Mouse (Mus musculus) myocyte (in vitro differentiated cells): ENCODE results near the gene Nsun7. TPM values are rescaled to one million over a fixed set of nuclear protein-coding genes. Genes with fewer than 3 reads are reported as not detected.

Experiments
- H3K27me3 ChIP-seq: one replicate; pipeline ENCODE4 v1.6.1; 2011; ENCODE audit not compliant: control insufficient read depth, insufficient read depth, insufficient read length
- H3K36me3 ChIP-seq: one replicate; pipeline ENCODE4 v1.6.1; 2011; ENCODE audit not compliant: control insufficient read depth, insufficient read depth
- H3K4me2 ChIP-seq: one replicate; pipeline ENCODE4 v1.6.1; 2011; ENCODE audit warnings: low read depth, control low read depth
- H3K4me3 ChIP-seq: one replicate; pipeline ENCODE4 v1.5.1; 2011; ENCODE audit warnings: mild to moderate bottlenecking, control low read depth, moderate library complexity
- H3K79me2 ChIP-seq: one replicate; pipeline ENCODE4 v1.6.1; 2011; ENCODE audit not compliant: control insufficient read depth, insufficient read depth
- H3ac ChIP-seq: one replicate; pipeline ENCODE4 v1.6.1; 2011; ENCODE audit not compliant: control insufficient read depth, insufficient read length
- CEBPB ChIP-seq: IDR thresholded peaks from 2 replicates; pipeline ENCODE4 v1.6.1; 2011; ENCODE audit warnings: mild to moderate bottlenecking, moderate library complexity; ENCODE audit not compliant: poor library complexity, insufficient read depth, severe bottlenecking
- E2F4 ChIP-seq: IDR thresholded peaks from one replicate; pipeline ENCODE4 v1.6.1; 2011; ENCODE audit warnings: mild to moderate bottlenecking, control low read depth, moderate library complexity; ENCODE audit not compliant: insufficient read depth
- MAX ChIP-seq: IDR thresholded peaks from one replicate; pipeline ENCODE4 v1.6.1; 2011; ENCODE audit warnings: low read depth, mild to moderate bottlenecking, control low read depth
- MYOD1 ChIP-seq, 3 experiments: IDR thresholded peaks; one replicate each; pipeline ENCODE4 v1.6.1; 2011; ENCODE audit warnings: control low read depth in 2 of 3, low read depth in 2 of 3, mild to moderate bottlenecking in 2 of 3, moderate library complexity in 1 of 3; ENCODE audit not compliant: insufficient read length in 2 of 3, control insufficient read depth in 1 of 3
- MYOG ChIP-seq, 3 experiments: IDR thresholded peaks; one replicate each; pipeline ENCODE4 v1.6.1; 2011; ENCODE audit warnings: control low read depth in 2 of 3, low read depth in 2 of 3, mild to moderate bottlenecking in 2 of 3; ENCODE audit not compliant: insufficient read length in 2 of 3, control insufficient read depth in 1 of 3, insufficient read depth in 1 of 3
- POLR2A ChIP-seq: IDR thresholded peaks from one replicate; pipeline ENCODE4 v1.6.1; 2011; ENCODE audit warnings: low read depth, mild to moderate bottlenecking, control low read depth, moderate library complexity; ENCODE audit not compliant: insufficient read length
- POLR2AphosphoS2 ChIP-seq: IDR thresholded peaks from one replicate; pipeline ENCODE4 v1.6.1; 2011; ENCODE audit warnings: low read depth, control low read depth; ENCODE audit not compliant: insufficient read length
- REST ChIP-seq: IDR thresholded peaks from one replicate; pipeline ENCODE4 v1.6.1; 2011; ENCODE audit warnings: mild to moderate bottlenecking, control low read depth, moderate library complexity; ENCODE audit not compliant: insufficient read depth, insufficient read length
- SRF ChIP-seq: IDR thresholded peaks from one replicate; pipeline ENCODE4 v1.6.1; 2011; ENCODE audit warnings: low read depth; ENCODE audit not compliant: control insufficient read depth, insufficient read length
- TCF12 ChIP-seq: IDR thresholded peaks from one replicate; pipeline ENCODE4 v1.6.1; 2011; ENCODE audit warnings: mild to moderate bottlenecking, control low read depth; ENCODE audit not compliant: poor library complexity, insufficient read depth, severe bottlenecking
- TCF3 ChIP-seq: IDR thresholded peaks from one replicate; pipeline ENCODE4 v1.6.1; 2011; ENCODE audit warnings: low read depth, control low read depth; ENCODE audit not compliant: insufficient read length
- USF1 ChIP-seq: IDR thresholded peaks from one replicate; pipeline ENCODE4 v1.6.1; 2011; ENCODE audit warnings: low read depth, mild to moderate bottlenecking, control low read depth, moderate library complexity
- polyA plus RNA-seq: library from polyadenylated mRNA; unstranded; fragments of >200 nt; fragmentation: generic; extraction: Trizol; gene quantifications from one replicate; pipeline ENCODE4 v1.2.1, GENCODE M21; 2012; ENCODE audit warnings: missing spikeins

The Nsun7 gene
- polyA plus RNA-seq, 1 experiment = not detected

- no peak overlapping the region for H3ac ChIP-seq
- H3K4me3 ChIP-seq = no peak overlapping the region
- no peak overlapping the region for H3K4me2 ChIP-seq
- H3K36me3 ChIP-seq = peaks cover 21% of the 10 kb centered on the region
- no peaks in the 10 kb centered on the region for H3K79me2 ChIP-seq
- no peaks in the 10 kb centered on the region for H3K27me3 ChIP-seq
- TF ChIP-seq POLR2AphosphoS2 (no peak), MYOG (IDR thresholded peaks at IDR 0.05; ENCODE audit: control insufficient read depth in 1 of 3, insufficient read depth in 1 of 3, insufficient read length in 2 of 3, low read depth in 2 of 3) (no peak), POLR2A (no peak), E2F4 (no peak), TCF3 (no peak), MAX (no peak), TCF12 (no peak), USF1 (no peak), SRF (no peak), CEBPB (no peak), MYOD1 (IDR thresholded peaks at IDR 0.05; ENCODE audit: control insufficient read depth in 1 of 3, insufficient read length in 2 of 3, low read depth in 2 of 3) (no peak), REST (no peak)
These were observed 43.2 kb downstream of the Nsun7 start for GRCm38 (mm10) chr5:66302873-66303272.

- Histone ChIP-seq H3K4me3 (no peak overlapping the region), H3ac (no peak overlapping the region), H3K27me3 (no peaks in the 10 kb centered on the region), H3K4me2 (no peak overlapping the region), H3K79me2 (no peaks in the 10 kb centered on the region), H3K36me3 (peaks cover 21% of the 10 kb centered on the region)
- TF ChIP-seq E2F4 (no peak), USF1 (no peak), MYOG (IDR thresholded peaks at IDR 0.05; ENCODE audit: control insufficient read depth in 1 of 3, insufficient read depth in 1 of 3, insufficient read length in 2 of 3, low read depth in 2 of 3) (no peak), TCF12 (no peak), TCF3 (no peak), REST (no peak), CEBPB (no peak), MAX (no peak), POLR2A (no peak), SRF (no peak), POLR2AphosphoS2 (no peak), MYOD1 (IDR thresholded peaks at IDR 0.05; ENCODE audit: control insufficient read depth in 1 of 3, insufficient read length in 2 of 3, low read depth in 2 of 3) (no peak)
These were observed 44.8 kb downstream of the Nsun7 start for GRCm38 (mm10) chr5:66304300-66305067.

DNA sequence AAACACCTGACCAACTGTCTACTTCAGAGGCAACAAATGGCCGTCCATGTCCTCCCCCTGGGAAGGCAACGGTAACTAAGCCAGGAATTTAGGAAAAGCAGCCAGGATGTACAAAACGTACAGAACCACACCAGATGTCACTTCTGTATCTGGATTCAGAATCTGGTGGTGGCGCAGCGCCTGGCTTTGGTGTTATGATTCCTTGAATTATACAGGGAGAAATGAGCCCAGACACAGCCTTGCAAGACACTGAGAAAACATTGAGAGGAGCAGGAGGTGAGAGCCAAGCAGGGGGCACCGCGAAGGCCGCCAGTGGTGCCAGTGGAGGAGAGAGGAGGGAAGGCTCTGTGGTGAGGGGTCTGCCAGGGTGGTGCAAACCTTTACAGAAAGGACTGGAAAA, 45.8 kb downstream of the Nsun7 start:
- Histone ChIP-seq H3K27me3 (no peaks in the 10 kb centered on the region), H3ac (no peak overlapping the region), H3K36me3 (peaks cover 15% of the 10 kb centered on the region), H3K4me3 (no peak overlapping the region), H3K79me2 (no peaks in the 10 kb centered on the region), H3K4me2 (no peak overlapping the region)
- TF ChIP-seq E2F4 = no peak
- TF ChIP-seq POLR2A = no peak
- TF ChIP-seq MAX = no peak
- TF ChIP-seq SRF = no peak
- TF ChIP-seq MYOD1 (IDR thresholded peaks at IDR 0.05; ENCODE audit: control insufficient read depth in 1 of 3, insufficient read length in 2 of 3, low read depth in 2 of 3) = no peak
- TF ChIP-seq TCF12 = no peak
- TF ChIP-seq REST = no peak

- no peak overlapping the region for H3K4me3 ChIP-seq
- H3K4me2 ChIP-seq = no peak overlapping the region
- H3K36me3 ChIP-seq = peaks cover 16% of the 10 kb centered on the region
- H3ac ChIP-seq = no peak overlapping the region
- H3K79me2 ChIP-seq = no peaks in the 10 kb centered on the region
- no peaks in the 10 kb centered on the region for H3K27me3 ChIP-seq
- TF ChIP-seq USF1 (no peak), CEBPB (no peak), TCF12 (no peak), REST (no peak), POLR2AphosphoS2 (no peak), MAX (no peak), E2F4 (no peak), SRF (no peak), MYOD1 (IDR thresholded peaks at IDR 0.05; ENCODE audit: control insufficient read depth in 1 of 3, insufficient read length in 2 of 3, low read depth in 2 of 3) (no peak), TCF3 (no peak), POLR2A (no peak), MYOG (IDR thresholded peaks at IDR 0.05; ENCODE audit: control insufficient read depth in 1 of 3, insufficient read depth in 1 of 3, insufficient read length in 2 of 3, low read depth in 2 of 3) (no peak)
These were observed 50.6 kb downstream of the Nsun7 start for GRCm38 (mm10) chr5:66310328-66310727.

DNA sequence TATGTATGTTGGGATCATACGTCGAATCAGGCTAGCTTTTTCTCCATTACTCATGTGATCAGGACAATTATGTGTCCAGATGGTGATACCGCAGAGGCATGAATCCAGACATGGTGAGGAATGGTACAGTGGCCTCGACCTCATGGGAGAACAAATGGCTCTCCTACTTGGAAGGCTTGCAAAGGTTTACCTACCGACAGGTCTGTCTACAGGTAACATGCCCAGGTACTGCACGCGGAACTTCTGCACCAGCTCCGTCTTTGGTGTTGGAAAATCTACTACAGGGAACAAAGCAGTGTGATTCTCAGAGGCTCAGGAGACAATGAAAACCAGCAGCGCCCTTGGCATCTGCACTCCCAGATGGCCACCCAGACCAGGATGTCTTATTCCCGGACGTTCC, 51.1 kb downstream of the Nsun7 start:
- no peak for TF ChIP-seq MYOG (IDR thresholded peaks at IDR 0.05; ENCODE audit: control insufficient read depth in 1 of 3, insufficient read depth in 1 of 3, insufficient read length in 2 of 3, low read depth in 2 of 3)
- no peak for TF ChIP-seq MAX
- TF ChIP-seq USF1 = no peak
- no peak for TF ChIP-seq REST
- no peak for TF ChIP-seq TCF3
- no peak for TF ChIP-seq E2F4
- no peak for TF ChIP-seq TCF12
- TF ChIP-seq POLR2AphosphoS2 = no peak
- no peak for TF ChIP-seq CEBPB
- no peak for TF ChIP-seq POLR2A
- no peak for TF ChIP-seq SRF
- Histone ChIP-seq H3ac (no peak overlapping the region), H3K4me3 (no peak overlapping the region), H3K79me2 (no peaks in the 10 kb centered on the region), H3K27me3 (no peaks in the 10 kb centered on the region), H3K4me2 (no peak overlapping the region), H3K36me3 (peaks cover 16% of the 10 kb centered on the region)
